Mouse (Mus musculus) C2C12 (cell line): Measurements from ENCODE around the gene Adamts14.

Experiments used
- CTCF ChIP-seq: IDR thresholded peaks from one replicate; pipeline ENCODE4 v1.5.1; 2011; ENCODE audit not compliant: control insufficient read depth, insufficient read depth, insufficient read length
- MAX ChIP-seq: IDR thresholded peaks from one replicate; pipeline ENCODE4 v1.6.1; 2011; ENCODE audit warnings: mild to moderate bottlenecking, control low read depth
- MYOD1 ChIP-seq: IDR thresholded peaks from one replicate; pipeline ENCODE4 v1.6.1; 2011; ENCODE audit warnings: low read depth; ENCODE audit not compliant: control insufficient read depth, insufficient read length
- USF1 ChIP-seq: IDR thresholded peaks from one replicate; pipeline ENCODE4 v1.6.1; 2011; ENCODE audit warnings: low read depth, mild to moderate bottlenecking, control low read depth, moderate library complexity

DNA sequence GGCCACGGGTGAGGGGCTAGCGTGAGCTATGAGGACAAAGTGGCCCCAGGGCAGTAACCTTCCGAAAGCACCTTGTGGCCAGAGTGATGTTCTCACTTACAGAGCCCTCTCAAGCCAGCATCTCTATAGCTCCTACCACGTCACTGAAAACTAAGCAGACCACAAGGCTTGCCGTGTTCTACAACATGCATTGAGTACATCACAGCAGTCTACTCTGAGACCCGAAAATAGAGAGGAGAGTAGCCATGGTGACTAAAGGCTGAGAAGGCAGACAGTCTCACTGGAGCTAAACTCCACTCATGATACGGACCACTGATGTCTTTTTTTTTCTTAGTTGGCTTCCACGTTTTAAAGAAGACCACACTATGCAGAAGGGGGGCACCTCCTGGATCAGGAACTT lies 9.6 kb downstream of the Adamts14 start:
- TF ChIP-seq CTCF (no peak), MYOD1 (no peak), USF1 (no peak), MAX (no peak)
